Mouse (Mus musculus) liver, postnatal 0 days (tissue): ENCODE data around the gene Fkbp6.

ENCODE experiments used
- CTCF ChIP-seq: sonication (generic); IDR thresholded peaks from 2 replicates; pipeline ENCODE4 v1.5.1; 2016; ENCODE audit warnings: antibody characterized with exemption, low read depth
- EP300 ChIP-seq: IDR thresholded peaks from 2 replicates; pipeline ENCODE4 v1.6.1; 2016; ENCODE audit warnings: antibody characterized with exemption, low read depth, mild to moderate bottlenecking

DNA sequence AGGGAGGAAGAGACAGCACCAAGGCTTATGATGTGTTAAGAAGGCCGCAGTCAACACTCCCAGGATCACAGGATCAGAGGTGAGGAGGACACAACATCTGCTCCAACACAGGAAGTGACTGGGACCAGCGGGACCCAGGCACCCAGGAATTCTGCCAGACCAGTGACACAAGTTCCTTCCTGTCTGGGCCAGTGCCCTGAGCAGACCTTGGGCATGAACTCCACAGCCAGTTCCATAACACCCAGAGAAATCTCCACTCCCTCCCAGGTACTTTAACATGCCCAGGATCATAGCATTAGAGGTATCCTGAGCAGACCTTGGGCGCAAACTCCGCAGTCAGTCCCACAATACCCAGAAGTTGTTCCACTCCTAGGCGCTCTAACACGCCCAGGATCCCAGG, 18.7 kb downstream of the Fkbp6 start:
- TF ChIP-seq EP300 (no peak), CTCF (no peak)
